Mouse (Mus musculus) urinary bladder, postnatal 25 days (tissue): ENCODE results near the gene Bhlhe23.

Experiments used
- DNase-seq: peaks from one replicate; pipeline ENCODE4 v3.0.0; 2022; ENCODE audit warnings: low spot score

Gene Bhlhe23

DNA sequence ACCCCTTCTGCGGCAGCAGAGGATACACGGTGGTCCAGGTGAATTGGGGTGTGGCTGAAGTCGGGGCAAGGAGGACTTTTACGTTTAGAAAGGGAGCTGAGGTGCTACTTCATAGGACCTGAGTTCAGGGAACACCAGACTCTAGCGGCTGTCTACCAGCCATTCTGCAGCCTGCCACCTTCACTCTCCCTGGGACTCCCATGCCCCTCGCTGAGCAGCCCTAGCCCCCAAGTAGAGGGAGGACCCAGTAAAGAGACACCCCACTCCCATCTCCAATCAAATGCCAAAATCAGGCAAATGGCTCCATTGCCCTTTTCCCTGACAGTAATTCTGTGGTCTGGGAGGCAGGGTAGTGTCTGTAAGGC lies 51.3 kb downstream of the Bhlhe23 start:
- DNase-seq = no peak

DNA sequence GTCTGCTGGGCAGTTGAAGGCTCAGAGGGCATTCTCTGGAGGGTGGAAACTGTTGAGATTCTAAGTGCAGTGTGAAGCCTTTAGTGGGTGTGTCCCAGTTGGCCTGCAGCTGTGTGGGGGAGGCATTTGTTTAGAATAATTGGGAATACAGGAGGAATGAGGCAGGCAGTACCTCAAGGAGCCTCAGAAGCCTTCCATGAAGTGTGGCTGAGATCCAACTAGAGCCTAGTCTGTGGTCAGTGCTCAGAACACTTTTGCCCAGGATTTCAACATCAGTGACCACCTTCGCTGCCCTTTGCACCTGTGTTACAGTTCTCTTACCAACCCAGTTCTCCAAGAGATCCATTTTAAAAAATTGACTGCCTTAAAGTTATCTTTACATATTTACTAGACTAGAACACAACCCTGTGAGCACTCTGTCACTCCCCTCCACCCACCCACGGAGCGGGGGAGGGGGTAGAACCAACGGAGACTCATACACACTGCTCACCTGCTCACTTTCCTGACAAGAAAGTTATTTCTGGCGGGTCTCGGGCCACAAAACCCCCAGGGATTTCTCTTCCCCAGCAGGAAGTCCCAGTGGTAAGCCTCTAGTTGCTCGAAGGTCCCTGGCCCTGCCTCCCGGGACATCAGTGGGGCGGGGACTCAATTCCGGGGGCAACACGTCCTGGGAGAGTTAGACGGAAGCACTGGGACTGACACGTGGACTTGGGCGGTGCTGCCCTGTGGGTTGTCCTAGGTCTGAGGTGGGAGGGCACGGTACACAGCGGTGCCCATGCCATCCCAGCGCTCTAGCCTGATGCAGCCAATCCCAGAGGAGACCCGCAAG lies 51.9 kb downstream of the Bhlhe23 start, which contains the start of gene Slc17a9:
Gene Slc17a9, plus strand, starts transcription at position 679 of the 829 bp plus-strand sequence.
- DNase-seq = peak; percentile 47
